Mouse (Mus musculus): ENCODE results near the gene Mroh3. TPM values are rescaled to one million over a fixed set of nuclear protein-coding genes. Genes with fewer than 3 reads are reported as not detected.

Gene Mroh3
- total RNA-seq (2021), result 1 to 10 TPM in 1 of 2 experiments, under 1 TPM in 1; 0.54 to 1.2 TPM

DNA sequence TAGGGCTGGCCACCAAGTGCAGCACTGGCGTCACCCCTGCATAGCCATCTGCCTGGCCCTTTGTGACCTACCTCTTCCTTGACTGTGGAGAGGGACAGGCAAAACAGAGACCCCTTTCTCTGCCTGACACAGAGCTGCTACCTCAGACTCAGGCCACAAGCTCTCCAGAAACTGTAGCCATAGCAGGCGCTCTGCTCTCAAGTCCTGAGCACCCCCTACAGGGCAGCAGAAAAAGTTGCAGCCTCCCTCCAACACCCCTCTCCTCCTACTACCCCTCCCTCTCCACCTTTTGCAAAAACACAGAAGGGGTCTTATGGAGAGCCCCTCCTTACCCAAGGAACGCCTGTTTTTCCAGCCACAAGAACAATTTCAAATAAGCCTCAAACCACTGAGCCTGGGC lies at the start of gene Mroh3:
Mroh3 (minus strand) TSS at position 26 of the 400 bp plus-strand sequence.
- DNase-seq (ENCODE audit: low spot score in 2 of 2), result no peak
- intact Hi-C loops (cut with DNase I), result no loop called here

DNA sequence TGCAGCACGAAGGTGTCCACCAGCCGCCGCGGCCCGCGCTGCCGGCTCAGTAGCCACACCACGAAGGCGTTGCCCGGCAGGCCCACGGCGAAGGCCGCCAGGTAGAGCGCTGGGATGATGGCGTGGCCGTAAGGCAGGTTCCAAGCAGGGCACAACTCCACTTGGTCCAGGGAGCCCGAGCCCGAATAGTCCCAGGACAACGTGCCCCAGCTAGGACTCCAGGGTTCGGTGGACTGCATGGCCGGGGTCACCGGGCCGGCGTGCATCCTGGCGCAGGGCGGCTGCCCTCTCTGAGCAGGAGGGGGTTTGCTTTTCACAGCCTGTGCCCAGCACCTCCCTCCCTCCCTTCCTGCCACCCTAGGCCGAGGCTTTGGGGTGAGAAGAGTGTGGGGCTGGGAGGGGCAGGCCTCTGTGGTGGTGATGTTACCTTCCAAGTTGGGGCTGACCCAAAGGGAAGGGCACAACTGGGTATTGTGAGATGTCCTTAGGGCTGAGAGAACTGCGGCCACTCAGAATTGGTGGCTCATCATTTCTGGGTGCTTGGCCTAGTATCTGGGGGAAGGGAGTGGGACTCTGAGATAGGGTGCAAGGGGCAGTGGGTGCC lies 48.1 kb upstream of the Mroh3 start, which contains the start of gene Gpr25:
Gpr25 (minus strand) TSS at position 239 of the 604 bp plus-strand sequence.
- intact Hi-C loops (cut with DNase I), result loop anchor here (10.0 kb wide), 1 partner anchor 206 kb away; the partner anchor contains the start of genes Ascl5 and Cacna1s
- DNase-seq (ENCODE audit: low spot score in 2 of 2), result peak in 1 of 2 experiments; percentile 36

DNA sequence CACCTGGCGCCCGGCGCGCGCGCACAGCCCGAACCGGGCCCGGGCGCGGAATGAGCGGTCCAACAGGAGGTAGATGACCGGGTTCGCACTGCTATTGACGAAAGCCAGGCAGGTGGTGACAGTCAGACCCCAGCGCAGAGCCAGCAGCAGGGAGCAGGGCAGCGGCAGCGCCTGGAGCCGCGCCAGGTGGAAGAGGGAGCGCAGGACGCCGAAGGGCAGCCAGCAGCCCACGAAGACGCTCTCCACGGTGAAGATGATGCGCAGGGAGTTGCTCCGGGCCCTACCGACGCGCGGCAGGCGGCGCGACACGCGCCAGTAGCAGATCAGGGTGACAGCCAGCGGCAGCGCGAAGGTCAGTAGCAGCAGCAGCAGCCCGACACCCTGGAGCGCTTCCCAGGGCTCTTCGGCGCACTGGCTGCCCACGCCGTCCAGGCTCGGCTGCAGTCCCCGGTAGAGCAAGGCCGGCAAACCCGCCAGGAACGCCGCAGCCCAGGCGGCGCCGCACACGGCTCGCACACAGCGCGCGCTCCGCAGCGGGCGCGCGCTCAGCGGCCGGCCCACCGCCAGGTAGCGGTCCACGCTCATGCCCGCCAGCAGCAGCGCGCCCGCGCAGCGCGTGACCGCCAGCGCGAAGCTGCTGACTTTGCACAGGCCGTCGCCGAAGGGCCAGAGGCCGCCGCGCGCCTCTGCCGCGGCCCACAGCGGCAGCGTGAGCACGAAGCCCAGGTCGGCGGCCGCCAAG lies 47.4 kb upstream of the Mroh3 start:
- intact Hi-C loops (cut with DNase I), result loop anchor here (10.0 kb wide), 1 partner anchor 205 kb away; the partner anchor contains the start of genes Ascl5 and Cacna1s
- DNase-seq (ENCODE audit: low spot score in 2 of 2), result peak; percentile 70 to 85

DNA sequence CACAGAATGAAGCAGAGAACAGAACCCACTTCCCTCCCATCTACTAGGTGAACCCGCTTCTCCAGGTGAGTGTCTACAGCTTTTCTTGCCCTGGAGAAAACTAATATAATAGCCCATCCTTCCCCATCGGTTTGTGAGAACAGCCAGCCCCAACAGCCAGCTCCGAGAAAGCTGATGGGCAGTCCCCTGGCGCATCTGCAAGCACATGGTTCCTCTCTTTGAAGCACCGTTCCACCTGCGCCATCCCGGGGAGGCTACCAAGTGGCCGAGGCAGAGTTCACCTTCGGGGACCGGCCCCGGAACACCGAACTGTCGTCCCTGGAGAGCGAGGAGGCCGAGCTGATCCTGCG lies 46.9 kb upstream of the Mroh3 start:
- intact Hi-C loops (cut with DNase I), result no loop called here
- no peak for DNase-seq (ENCODE audit: low spot score in 2 of 2)

DNA sequence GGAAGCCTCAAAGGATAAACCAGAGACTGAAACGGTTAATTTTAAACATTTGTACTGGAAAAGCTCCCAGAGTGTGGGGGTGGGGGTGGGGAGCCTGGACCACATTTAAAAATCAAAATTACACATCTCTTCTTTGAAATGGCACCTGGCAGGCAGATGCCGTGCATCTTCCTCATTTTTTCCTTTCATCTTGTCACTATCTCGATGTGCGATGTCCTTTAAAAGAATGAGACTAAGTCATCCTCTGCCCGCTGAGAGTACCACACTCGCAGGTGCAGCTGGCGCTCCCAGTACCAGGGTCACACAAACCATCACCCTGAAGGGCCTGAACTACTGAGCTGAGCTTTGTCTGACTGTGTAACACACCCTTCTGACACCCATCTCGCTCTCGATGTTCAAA lies 45.9 kb upstream of the Mroh3 start:
- intact Hi-C loops (cut with DNase I), result no loop called here
- no peak for DNase-seq (ENCODE audit: low spot score in 2 of 2)

DNA sequence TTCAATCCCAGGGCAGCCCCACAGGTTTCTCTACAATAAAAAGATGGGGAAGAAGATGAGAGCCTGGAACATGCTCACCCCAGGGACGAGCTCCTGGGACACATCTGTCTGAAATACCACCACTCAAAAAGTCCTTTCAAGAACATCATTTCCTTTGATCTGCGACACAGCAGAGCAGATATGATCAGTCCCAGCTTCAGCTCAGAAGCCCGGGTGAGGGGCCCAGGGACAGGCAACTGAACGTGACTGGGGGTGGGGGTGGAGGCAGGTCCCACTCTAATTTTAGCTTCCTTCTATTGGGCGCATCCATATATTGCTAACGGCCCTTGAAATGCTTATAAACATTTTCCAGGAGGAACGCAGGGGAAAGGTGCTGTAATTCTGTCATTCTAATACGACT lies 43.0 kb upstream of the Mroh3 start:
- intact Hi-C loops (cut with DNase I), result no loop called here
- no peak for DNase-seq (ENCODE audit: low spot score in 2 of 2)

DNA sequence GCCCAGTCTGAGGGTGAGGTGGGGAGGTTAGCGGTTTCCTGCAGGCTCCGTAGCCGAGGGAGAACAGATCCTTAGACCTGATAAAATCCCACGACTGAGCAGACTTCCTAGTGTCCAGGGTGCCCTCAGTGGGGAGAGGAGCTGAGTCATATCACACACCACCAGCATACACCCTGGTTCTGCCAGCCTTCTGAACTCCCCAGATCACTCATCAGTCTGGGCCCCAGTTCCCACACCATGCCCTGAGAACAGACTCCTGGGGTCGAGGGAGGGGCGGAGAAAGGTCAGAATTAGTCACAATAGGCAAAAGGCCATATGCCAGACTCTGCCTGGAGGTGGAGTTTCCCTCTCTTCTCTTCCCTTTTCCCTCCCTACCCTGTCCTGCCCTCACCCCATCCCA lies 42.5 kb upstream of the Mroh3 start:
- intact Hi-C loops (cut with DNase I), result no loop called here
- DNase-seq (ENCODE audit: low spot score in 2 of 2), result no peak

DNA sequence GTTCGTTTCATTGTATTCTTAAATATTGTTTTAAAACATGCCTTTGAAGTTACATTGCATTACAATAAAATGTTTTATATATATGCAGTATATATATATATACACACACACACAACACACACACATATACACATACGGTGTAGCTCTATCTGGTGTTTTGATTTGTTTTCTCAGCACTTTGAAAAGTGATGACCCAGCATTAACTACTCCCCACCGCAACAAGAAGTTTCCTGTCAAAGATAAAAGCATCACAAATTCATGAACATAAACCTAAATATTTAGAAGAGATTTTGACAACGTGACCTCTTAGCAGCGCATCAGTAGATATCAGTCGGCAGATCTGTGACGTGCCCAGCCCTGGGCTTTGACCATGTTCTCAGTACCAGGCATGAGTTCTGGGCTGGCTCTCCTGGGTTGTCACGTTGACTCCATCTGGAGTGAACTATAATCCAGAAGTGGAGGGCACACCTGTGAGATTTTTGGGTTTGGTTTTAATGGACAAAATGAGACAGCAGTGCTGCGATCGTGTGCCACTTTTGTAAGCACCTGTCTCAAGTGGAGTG lies 42.0 kb upstream of the Mroh3 start:
- DNase-seq (ENCODE audit: low spot score in 2 of 2), result no peak
- intact Hi-C loops (cut with DNase I), result no loop called here

DNA sequence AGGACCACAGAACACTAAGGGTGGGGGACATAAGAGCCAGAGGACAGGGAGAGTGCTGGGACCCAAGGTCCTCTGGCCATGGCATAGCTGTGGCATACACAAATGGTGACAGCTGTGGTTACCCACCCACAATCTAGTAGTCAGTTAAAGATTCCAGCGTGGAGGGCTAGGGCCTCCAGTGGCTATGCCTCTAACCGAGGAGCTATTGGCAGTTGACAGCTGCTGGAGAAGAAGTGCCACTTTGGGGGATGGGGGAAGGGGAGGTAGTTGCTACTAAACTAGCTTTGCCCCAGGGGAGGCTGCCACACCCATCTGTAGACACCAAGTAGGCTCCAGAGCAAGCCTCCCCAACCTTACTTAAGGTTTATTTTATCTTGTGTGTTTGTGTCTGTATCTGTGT lies 40.8 kb upstream of the Mroh3 start:
- intact Hi-C loops (cut with DNase I), result no loop called here
- DNase-seq (ENCODE audit: low spot score in 2 of 2), result no peak

DNA sequence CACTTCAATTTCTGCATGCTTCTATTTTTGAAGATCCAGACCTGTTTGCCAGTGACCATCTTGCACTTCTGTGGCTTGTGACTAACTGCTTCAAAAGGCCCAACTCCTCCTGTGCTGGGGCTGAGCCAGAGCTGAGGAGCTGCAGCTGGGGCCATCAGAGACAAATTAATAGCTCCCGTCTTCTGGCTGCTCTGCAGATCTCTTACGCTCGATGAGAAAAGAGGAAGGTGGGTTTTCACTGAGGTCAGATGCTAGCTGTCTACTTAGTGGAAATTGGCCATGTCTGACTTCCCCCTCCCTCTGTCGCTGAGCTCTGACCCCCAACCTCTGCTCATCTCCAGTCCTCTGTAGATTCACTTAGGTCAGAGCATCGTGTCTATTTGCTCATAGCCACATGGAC lies 37.0 kb upstream of the Mroh3 start:
- DNase-seq (ENCODE audit: low spot score in 2 of 2), result no peak
- intact Hi-C loops (cut with DNase I), result no loop called here

DNA sequence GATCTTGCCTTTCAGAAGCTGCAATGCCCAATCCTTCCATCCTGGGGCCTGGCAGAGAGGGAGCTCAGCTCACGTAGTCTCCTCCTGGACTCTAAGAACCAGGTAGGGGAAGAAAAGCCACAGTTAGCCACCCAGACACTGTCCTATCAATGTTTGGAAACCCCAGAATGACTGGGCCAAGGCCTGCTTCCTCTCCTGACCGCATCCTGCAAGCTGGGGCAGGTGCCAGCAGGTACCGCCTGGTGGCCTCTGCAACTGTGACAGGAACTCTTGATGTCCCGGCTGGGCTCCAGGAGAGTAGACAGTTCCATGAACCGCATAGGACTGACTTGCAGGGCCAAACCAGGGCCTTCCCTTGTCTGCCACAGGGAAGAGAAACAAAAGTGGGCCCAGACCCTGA lies 34.8 kb upstream of the Mroh3 start:
- intact Hi-C loops (cut with DNase I), result no loop called here
- DNase-seq (ENCODE audit: low spot score in 2 of 2), result no peak

DNA sequence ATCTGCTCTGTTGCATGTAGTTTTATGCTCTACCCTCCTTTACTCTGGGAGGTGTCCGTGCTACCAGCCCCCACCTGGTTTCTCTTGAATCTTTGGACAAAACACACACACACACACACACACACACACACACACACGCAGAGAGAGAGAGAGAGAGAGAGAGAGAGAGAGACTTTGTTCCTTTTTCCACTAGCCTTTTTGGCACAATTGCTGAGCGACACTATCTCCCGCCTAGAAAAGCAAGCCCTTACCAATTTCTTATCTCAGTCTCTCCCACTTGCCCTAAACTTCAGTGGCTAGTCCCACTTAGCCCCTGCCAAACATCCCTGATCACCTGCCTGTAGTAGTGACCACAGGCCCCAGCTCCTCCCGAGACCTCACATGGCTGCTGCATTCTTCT lies 31.8 kb upstream of the Mroh3 start:
- intact Hi-C loops (cut with DNase I), result no loop called here
- DNase-seq (ENCODE audit: low spot score in 2 of 2), result no peak

DNA sequence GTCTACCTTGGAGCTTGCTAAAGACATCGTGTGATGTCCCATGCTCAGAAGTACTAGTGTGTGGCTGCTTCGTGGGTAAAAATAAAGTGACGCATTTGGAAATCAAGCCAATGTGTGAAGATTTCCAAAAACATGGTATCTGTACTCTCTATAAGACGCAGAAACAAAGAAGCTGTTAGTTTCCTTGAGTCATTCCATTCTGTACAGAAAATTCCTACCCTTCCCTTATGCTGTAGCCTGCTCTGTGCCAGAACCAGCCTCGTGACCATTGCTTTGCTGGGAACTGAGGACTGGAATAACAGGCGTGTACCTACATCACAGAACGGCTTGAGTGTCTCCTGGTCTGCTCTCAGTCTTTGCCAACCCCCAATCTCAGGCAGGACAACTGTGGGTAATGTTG lies 29.2 kb upstream of the Mroh3 start:
- intact Hi-C loops (cut with DNase I), result no loop called here
- no peak for DNase-seq (ENCODE audit: low spot score in 2 of 2)

DNA sequence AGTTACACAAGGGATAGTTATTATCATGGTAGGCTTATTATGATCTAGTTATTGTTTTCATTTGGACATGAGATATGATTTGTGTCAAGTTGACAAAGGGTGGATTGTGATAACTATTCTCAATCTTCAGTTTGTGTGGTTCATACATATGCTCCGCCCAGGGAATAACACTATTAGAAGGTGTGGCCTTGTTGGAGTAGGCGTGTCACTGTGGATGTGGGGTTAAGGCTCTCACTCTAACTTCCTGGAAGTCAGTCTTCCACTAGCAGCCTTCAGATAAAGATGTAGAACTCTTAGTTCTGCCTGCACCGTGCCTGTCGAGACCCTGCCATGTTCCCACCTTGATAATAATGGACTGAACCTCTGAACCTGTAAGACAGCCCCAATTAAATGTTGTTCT lies 25.9 kb upstream of the Mroh3 start:
- intact Hi-C loops (cut with DNase I), result no loop called here
- no peak for DNase-seq (ENCODE audit: low spot score in 2 of 2)

DNA sequence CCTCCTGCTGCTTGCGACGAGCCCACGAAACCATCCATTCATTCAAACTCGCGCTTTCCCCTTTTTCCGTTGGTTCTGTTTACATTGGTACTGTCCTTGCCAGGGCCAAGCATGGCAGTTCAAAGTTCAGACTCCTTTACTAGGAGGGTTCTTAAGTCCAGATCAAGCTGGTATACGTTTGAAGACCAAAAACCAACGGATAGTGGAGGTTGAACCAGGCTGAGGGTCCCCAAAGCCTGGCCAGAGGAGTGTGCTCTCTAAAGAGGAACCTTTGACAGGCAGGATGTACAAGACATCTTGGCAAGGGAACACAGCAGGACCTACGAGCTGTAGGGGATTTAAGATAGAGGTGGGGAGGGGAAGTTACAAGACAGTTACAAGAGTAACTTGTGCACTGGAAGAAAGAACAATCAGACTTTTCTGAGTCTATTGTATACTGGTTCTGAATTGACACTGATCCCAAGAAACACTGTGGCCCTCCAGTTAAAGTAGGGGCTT lies 22.0 kb upstream of the Mroh3 start:
- intact Hi-C loops (cut with DNase I), result no loop called here
- DNase-seq (ENCODE audit: low spot score in 2 of 2), result no peak

DNA sequence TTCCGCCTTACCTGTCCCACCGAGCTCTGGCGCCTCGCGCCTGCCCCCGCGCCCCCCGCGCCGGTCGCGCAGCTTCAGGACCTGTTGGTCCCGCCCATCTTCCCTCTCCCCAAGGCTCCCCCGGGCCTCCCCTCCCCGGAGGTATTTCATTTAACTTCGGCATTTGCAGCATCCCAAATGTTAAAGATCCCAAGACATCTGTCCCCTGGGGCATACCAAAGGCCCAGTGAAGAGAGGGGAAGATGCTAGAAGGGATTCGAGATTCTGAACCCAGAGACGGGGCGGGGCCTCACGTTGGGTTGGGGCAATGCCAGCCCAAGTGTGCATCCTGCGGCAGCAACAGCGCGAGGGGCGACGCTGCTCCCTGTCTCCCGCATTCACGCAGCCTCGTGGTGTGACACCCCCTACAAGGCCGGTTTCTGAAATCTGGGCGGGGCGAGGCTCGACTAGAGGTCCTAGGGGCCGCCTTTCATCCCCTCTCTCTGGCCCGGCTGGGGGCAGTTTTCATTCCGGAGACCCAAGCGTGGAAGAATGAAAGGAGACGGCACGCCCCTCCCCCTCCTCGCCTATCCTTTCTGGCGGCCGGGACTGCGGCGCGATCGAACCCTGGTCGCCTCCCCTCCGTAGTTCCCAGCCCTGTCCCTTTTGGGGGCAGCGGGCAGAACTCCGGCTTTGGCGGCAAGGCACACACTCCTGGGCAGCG lies 21.4 kb upstream of the Mroh3 start, which contains the start of gene Inava:
Inava (minus strand) TSS at position 373 of the 703 bp plus-strand sequence.
- intact Hi-C loops (cut with DNase I), result no loop called here
- DNase-seq (ENCODE audit: low spot score in 2 of 2), result peak; percentile 19 to 30

DNA sequence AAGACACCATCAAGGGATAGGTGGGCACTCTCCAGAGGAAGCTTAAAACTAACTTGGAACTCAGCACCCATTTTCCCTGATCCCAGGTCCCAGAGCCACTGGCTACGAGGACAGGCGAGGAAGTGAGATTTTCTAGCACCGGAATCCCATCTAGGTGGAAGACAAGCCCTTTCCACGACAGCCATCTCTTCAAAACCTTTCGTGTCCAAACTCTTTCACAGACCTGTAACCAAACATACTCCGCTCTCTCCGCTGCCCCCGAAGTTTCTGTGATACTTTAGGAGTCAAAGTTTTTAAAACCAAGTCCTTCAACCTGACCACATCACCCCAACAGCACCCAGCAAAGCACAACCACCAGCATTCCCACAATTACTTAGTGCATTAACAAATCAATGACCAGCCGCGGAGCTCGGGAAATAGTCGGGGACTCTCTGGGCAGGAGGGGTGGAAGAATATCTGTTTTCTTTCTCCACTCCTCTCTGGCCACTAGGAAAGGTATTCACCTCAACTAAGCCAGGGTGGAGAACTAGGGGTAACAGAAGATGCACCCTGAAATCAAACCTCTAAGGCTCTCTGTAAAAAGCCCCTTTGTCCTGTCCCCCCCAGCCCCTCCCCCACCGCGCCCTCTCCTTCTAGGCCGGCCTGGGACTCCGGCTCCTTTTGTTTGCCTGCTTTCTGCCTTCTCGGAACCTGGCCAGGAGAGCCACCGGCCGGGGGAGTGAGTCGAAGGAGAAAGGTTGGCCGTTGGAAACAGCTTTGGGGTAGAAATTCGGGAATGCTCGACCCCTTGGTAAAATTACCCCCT lies 20.6 kb upstream of the Mroh3 start:
- intact Hi-C loops (cut with DNase I), result no loop called here
- no peak for DNase-seq (ENCODE audit: low spot score in 2 of 2)

DNA sequence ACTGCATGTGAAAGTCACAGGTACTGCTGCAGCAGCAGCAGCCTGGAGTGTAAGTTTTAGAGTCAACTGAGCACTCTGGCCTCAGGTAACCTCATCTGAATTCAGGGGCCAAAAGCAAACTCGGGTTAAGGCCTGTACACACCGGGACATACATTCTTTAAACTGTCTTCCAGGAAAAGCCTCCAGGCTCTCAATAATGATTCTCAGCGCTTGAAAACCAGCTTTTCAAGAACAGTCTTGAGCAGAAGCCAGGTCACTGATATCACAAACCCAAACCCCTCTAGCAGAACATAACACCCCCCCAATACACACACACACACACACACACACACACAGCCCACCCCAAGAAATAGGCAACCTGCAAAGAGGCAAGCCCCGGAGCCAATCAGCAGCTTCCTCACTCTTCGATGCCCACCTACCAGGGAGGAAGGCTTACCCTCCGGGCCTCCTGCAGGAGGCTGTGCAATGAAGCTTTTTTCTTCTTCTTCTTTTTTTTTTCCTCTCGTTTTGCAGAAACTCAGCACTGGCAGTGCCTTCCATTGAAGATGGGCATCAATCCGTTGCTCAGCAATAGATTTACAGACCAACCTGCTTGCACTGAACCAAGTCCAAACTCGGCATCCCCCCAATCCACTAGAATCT lies 19.8 kb upstream of the Mroh3 start:
- intact Hi-C loops (cut with DNase I), result no loop called here
- DNase-seq (ENCODE audit: low spot score in 2 of 2), result no peak

DNA sequence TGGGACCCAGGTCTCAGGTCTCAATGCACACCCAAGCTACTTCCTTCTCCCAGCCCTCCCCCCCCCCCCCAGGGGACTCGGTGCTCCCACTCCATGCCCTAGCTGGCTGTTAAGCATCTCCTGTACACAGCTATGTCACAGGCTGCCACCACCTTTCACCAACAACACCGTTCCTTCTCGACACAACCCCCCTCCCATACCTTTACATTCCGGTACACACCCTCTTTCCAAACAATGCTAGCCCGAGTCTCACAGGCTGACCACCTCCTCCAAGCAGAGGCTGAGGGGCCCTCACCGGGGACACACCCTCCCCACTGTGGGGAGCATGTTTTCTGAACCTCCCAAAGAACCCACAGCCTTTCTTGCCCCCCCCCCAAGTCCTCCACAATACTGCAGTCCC lies 19.0 kb upstream of the Mroh3 start:
- intact Hi-C loops (cut with DNase I), result no loop called here
- DNase-seq (ENCODE audit: low spot score in 2 of 2), result no peak
